Mouse (Mus musculus): ENCODE results near the gene Cck. TPM values are rescaled to one million over a fixed set of nuclear protein-coding genes. Genes with fewer than 3 reads are reported as not detected.
"Not testable (repeated sequence)": the region's sequence is repeated elsewhere in the genome, so short reads cannot be mapped to it uniquely, and the experiment has no call there.

Cck gene
- total RNA-seq, 2 experiments from 2014 or later = 0.93 to 3.1 TPM

DNA sequence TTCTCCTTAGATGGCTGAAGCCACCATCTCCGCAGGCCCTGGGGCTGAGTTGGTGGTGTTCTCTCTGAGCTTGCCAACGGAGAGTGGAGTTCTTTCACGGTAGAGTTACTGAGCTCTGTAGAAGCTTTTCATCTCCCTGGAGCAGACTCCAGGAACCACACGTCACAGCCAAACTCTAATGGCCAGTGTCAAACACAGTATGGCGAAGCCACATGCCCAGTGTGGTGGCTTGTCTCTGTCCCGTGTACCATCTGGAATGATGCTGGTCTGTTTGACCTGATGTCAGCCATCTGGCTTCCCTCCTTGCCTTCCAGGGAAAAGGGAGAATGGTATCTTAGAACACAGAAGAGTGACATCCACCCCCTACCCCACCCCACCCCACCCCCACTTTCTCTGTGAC, 25.8 kb downstream of the Cck start:
- no peak for DNase-seq
- intact Hi-C loops (cut with DNase I; ENCODE audit: low total_unique reads) = no loop called here

DNA sequence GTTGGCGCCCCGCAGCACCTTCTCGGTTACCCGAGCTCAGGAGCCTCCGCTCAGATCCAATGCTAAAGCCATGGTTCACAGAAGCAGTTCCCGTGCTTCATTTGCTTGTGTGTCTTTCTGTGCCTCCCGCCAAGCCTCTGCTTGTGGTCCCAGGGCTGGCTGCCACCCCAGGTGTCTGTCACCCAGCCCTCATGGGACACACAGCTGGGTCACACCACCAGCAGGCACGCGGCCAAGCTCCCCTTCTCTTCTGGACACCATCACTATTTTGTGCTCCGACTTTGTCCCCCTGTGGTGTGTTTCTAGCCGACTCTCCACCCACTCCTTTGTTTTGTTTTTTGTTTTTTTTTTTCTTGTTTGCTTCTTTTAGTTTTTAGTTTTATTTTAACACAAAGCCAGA, 28.0 kb downstream of the Cck start:
- no peak for DNase-seq
- intact Hi-C loops (cut with DNase I; ENCODE audit: low total_unique reads) = no loop called here

DNA sequence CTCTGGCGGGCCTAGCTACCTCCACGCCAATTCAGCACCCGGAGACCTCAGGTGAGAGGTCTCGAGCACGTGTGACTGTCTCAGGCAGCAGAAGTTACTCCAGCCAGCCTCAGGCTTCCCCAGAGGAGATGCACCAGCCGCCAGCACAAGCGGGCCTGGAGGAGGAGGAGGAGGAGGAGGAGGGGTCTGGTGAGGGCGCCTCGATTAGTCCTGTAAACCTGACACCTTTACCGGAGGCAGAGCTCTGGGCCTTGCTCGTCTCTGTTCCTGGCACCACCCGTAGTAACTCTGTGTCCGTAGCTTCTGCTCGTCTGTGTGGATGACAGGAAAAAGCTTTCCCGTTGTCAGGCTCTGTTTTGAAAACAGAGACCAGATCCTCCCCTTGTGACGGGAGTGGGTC, 35.0 kb downstream of the Cck start:
- DNase-seq = no peak
- intact Hi-C loops (cut with DNase I; ENCODE audit: low total_unique reads) = no loop called here

DNA sequence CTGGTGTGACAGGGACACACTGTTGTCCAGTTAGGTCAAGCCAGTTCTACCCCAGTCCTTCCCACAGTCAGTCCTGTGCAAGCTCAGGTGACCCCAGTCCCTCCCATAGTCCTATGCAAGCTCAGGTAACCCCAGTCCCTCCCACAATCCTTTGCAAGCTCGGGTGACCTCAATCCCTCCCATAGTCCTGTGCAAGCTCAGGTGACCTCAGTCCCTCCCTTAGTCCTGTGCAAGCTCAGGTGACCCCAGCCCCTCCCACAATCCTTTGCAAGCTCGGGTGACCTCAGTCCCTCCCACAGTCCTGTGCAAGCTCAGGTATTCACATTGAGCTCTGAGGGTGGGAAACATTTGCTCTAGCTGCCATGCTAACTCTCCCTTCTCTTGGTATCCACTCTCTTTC, 35.5 kb downstream of the Cck start:
- intact Hi-C loops (cut with DNase I; ENCODE audit: low total_unique reads) = loop anchor here (5.0 to 10.0 kb wide), 2 partner anchors 73 to 215 kb away; no protein-coding TSS in a partner anchor
- DNase-seq = no peak

DNA sequence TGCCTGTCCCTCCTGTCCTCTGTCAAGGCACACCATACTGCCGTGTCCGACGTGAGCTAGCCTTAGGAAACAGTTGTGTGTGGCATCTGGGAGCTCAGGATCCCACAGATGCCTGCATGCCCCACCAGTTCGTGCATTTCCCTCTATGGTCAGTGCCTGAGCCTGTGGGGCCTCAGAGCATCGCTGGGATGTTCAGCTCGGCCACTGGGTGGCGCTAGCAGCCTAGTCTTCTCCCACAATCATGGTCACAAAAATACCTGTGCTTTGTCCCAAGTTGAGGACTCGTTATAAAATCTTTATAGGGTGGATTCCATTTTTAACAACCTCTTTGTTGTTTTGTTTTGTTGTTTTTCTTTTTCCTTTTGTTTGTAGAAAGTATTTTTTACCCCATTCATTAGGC, 37.0 kb downstream of the Cck start:
- intact Hi-C loops (cut with DNase I; ENCODE audit: low total_unique reads) = loop anchor here (5.0 to 10.0 kb wide), 2 partner anchors 71 to 214 kb away; no protein-coding TSS in a partner anchor
- DNase-seq = peak; percentile 47

DNA sequence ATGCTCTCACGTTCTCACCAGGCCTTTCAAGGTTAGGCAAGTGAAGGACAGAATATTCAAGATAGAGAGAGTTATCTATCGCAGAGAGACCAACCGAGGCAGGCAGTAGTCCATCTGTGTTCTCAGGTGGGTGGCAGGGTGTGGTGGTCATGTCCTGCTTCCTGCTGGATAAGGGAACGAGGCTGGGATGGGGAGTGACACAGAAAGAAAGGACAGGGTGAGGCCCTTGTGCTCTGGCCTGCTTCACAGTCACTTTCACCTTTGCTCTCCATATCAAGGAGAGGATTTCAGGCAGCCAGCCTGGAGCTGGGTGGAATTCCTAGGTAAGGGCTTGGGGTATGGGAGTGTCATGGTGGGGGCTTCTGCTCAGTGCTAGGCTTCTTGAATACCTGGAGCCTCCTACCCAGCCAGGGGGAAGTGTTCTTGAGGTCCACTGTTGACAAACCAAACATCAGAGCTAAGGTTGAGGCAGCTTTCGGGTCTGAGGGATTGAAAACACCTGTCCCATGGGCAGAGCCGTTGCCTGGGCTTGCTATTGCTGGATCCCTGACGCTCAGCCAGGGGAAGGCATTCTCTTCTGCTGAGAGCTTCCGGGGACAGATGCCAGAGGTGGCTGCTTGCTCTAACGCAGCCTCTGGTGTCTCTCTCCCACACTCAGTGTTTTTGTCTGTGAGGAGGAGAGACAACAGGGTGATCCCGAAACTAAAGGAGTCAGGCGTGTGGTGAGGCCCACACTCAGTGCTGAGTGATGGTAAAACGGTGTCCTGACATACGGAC, 38.6 kb downstream of the Cck start:
- intact Hi-C loops (cut with DNase I; ENCODE audit: low total_unique reads) = loop anchor here (5.0 to 10.0 kb wide), 2 partner anchors 70 to 212 kb away; no protein-coding TSS in a partner anchor
- no peak for DNase-seq

DNA sequence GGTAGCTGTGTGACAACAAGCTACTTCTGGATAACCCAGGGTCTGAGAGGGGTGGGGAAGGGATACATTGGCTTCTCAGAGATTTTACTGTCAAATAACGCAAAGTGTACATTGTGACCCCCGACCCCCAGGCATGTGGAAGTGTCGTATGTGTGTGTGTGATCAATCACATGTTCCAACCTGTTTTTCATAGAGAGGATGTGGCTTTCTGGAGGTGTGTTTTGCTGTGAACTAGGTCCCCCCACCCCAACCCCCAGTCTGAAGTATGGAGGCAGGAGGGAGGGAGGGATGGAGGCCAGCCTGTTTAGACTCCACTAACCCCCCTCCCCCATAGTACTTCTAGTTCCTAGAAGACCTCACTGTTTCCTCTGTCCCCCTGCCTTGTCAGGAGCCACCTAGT, 40.6 kb downstream of the Cck start:
- no peak for DNase-seq
- intact Hi-C loops (cut with DNase I; ENCODE audit: low total_unique reads) = loop anchor here (5.0 to 10.0 kb wide), 2 partner anchors 68 to 210 kb away; no protein-coding TSS in a partner anchor

DNA sequence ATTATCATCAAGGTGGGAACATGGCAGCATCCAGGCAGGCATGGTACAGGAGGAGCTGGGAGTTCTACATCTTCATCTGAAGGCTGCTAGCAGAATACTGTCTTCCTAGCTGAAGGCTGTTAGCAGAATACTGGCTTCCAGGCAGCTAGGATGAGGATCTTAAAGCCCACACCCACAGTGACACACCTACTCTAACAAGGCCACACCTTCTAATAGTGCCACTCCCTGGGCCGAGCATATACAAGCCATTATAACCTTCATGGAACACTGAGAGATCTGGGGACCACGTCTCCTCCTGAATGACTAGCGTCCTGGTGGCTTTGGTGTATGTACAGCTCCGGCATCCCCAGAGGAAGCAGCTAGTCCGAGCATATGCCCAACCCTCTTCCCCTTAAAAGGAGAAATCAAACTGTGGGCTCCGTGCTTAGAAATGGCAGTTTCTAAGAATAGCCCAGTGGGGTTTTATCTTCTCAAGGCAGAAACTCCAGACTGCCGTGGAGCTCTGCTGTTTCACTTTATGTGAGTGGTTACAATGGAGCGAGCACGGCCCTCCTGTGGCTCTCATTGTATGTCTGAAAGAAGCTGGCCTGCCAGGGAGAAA, 43.1 kb downstream of the Cck start:
- intact Hi-C loops (cut with DNase I; ENCODE audit: low total_unique reads) = loop anchor here (10.0 kb wide), 1 partner anchor 208 kb away; no protein-coding TSS in a partner anchor
- DNase-seq = not testable (repeated sequence)

DNA sequence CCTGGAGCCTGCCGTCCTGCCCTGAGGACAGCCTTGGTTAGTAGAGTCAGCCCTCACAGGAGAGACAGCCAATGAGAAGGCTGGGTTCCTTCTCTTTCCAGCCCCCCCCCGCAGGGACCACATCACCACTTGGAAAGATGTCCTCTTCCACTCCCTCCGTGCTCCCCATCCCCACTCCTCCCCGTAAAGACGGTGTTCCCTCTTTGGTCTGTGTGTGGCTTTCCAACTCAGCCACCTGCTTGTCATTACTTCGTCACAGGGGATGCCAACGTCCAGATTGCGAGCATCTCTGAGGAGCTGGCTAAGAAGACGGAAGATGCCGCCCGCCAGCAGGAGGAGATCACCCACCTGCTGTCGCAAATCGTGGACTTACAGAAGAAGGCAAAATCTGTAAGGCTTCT, 49.1 kb downstream of the Cck start:
- intact Hi-C loops (cut with DNase I; ENCODE audit: low total_unique reads) = loop anchor here (5.0 kb wide), 1 partner anchor 54 kb away; no protein-coding TSS in a partner anchor
- no peak for DNase-seq

DNA sequence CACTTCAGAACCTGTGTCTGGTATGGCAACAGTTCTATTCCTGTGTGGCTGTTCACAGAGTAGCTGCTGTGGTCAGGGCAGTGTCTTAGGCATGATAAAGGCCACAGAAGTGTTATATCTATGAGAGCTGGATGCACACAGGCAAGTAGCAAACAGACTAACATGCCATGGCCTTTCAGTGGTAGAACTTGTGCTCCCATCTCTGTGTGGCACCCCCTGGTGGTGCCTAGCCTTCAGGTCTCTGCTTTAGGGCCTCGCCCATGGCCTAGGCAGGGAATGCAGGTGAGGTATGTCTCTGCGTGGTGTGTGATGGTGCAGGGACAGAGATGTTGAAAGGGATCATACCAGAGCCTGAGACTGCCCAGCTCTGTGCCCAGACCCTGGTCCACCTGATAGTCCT, 50.1 kb downstream of the Cck start:
- intact Hi-C loops (cut with DNase I; ENCODE audit: low total_unique reads) = loop anchor here (5.0 kb wide), 1 partner anchor 53 kb away; no protein-coding TSS in a partner anchor
- DNase-seq = no peak

DNA sequence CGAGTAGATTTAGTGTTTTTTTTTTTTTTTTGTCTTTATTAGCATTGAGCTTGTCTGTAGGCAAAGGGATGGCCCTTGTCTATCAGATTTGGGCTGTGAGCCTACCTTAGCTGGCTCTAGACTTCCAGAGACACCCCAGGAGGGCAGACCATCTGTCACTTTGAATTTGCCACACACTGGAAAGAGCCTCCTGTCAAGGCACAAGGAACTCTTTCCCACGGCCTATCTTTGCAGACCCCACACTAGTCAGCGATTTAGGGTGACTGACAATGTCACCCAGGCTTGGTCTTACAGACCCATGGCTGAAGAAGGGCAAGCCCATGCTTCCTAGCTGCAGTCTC, 51.2 kb downstream of the Cck start:
- intact Hi-C loops (cut with DNase I; ENCODE audit: low total_unique reads) = no loop called here
- no peak for DNase-seq

DNA sequence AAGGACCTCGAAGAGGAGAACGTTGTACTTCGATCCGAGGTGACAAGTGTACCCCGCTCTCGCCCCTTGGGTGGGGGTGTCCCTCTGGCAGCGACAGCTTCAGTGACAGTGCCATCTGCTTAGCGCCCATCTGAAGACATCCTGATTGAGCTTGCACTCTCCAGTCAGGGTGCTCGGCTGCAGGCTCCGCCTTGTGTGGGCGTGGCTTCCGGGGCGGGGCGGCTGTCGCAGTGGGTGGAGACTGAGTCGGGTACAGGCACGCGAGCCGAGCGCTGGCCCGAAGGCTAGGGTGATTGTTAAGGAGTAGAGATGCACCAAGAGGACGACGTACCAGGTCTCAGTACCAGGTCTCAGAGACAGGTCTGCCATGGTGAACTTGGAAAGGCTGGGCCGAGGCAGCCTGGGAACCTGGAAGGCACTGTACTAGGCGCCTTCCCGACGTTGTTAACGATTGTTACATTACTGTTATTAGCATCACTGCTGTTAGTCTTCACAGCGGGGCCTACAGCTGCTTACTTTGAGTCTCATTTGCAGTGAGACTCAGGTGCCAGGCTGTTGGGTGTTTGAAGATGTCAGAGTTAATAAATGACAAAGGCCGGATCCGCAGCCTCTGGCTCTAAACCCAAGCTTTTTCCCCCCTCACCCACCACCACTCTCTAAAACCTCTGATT, 51.7 kb downstream of the Cck start:
- intact Hi-C loops (cut with DNase I; ENCODE audit: low total_unique reads) = no loop called here
- no peak for DNase-seq

DNA sequence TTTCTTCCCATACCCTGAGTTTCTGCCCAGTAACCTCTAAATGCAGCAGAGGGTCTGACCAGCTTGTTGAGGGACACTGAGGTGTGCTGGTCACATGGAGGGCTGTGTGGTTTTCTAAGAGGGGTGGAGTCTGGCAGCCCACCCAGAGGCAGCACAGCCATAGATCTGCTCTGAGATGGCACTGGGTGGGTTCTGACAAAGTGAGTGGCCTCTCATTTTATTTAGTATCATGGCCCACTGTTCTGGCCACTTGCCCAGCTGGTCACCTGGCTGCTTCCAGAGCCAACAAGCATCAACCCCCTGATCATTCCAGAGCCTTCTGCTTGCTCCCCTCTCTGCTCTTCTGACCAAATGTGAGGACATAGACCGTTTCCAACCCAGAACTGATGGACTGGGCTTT, 53.3 kb downstream of the Cck start:
- DNase-seq = no peak
- intact Hi-C loops (cut with DNase I; ENCODE audit: low total_unique reads) = no loop called here

Other genes with a start within 250 kb of the Cck start
- gene Ulk4, start 218.5 kb downstream of the Cck start, total RNA-seq (2021) = under 1 TPM; 0.31 to 0.41 TPM
- 100 to 1,000 TPM; 167 to 178 TPM for gene Trak1, start 198.2 kb downstream of the Cck start, total RNA-seq (2021)
- under 1 TPM in 1 of 2 experiments, not detected in 1; 0.45 TPM for gene Lyzl4, start 146.4 kb upstream of the Cck start, total RNA-seq (2021)
- gene Vipr1, start 147.0 kb upstream of the Cck start, total RNA-seq (2021) = 1 to 10 TPM; 1.1 to 1.2 TPM
- gene Sec22c, start 209.8 kb upstream of the Cck start, total RNA-seq (2021) = 1 to 10 TPM; 3.1 to 6.1 TPM
- gene Ss18l2, start 214.6 kb upstream of the Cck start, total RNA-seq (2021) = 10 to 100 TPM; 89.3 to 93.6 TPM
- gene Nktr, start 223.5 kb upstream of the Cck start, total RNA-seq (2021) = 10 to 100 TPM; 24.2 to 29.9 TPM